Mouse (Mus musculus): ENCODE results near the gene Zbed4. TPM values are rescaled to one million over a fixed set of nuclear protein-coding genes. Genes with fewer than 3 reads are reported as not detected.
"Not testable (repeated sequence)": the region's sequence is repeated elsewhere in the genome, so short reads cannot be mapped to it uniquely, and the experiment has no call there.

The Zbed4 gene
- 23.1 and 23.8 TPM in 2 replicates for polyA plus RNA-seq (2015; fragmentation: Nextera tagmentation; extraction: Ambion mirVana)

DNA sequence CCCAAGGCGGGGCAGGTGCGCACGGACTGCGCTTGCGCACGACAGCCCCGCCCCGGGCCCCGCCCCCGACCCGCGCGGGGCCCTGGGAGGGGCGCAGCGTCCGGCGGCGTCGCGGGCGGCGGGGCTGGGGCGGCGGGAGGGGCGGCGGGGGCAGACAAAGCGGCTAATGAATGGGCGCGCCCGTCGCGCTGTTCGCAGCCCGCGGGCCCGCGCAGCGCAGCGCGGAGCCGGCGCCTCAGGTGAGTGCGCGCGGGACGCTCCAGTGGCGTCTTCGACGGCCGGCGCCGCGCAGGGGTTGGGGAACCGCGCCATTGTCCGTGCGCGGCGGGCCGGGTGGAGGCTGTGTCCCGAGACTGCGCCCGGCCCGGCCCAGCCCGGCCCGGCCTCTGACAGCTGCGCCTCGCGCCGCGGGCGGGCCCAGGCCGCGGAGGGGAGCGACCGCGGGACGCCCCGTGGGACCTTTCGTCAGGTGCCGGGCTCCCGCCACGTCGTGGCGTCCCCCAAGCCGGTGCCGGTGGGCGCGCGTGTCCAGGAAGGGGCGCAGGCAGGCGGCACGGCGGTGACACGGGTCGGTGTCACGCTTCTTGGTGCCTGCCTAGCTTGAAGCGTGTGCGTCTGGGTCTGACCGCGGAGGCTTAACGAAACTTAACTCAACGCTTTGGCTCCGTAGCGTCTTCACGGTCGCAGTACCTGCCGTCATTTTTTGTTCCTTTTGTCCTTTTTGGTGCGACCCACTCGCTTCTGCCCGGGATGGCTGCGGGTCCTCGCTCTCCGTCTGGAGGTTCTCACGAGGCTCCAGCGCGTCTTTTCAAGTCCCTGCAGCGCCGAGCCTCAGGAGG, at the start of gene Zbed4:
Zbed4 (plus strand) TSS at position 97 of the 839 bp plus-strand sequence.
- H3K27me3 ChIP-seq (replicated peaks; ENCODE audit: control insufficient read depth, insufficient read depth, low read length) = no peaks in the 10 kb centered on the region
- peak within 1 kb of the TSS; percentile 95 for H3K4me2 ChIP-seq (ENCODE audit: low read length)
- H3K9ac ChIP-seq (replicated peaks; ENCODE audit: low read depth, low read length) = peak within 1 kb of the TSS; percentile 90
- no peaks in the 10 kb centered on the region for H3K9me3 ChIP-seq (ENCODE audit: control insufficient read depth, low read length)
- peak within 1 kb of the TSS; percentile 87 for H3K4me3 ChIP-seq (replicated peaks; ENCODE audit: low read length)
- H3K4me1 ChIP-seq (replicated peaks; ENCODE audit: control insufficient read depth, insufficient read depth, low read length) = peaks cover 24% of the 10 kb centered on the region
- WGBS = under 1% methylated on average over 76 of the region's 119 CpGs
- H3K36me3 ChIP-seq (ENCODE audit: control insufficient read depth, insufficient read depth) = no peaks in the 10 kb centered on the region; the same call in 1 of the 2 replicates
- peak within 1 kb of the TSS; percentile 87 for H3K27ac ChIP-seq (ENCODE audit: low read length)
- ATAC-seq = peak; percentile 66

- H3K4me1 ChIP-seq (replicated peaks; ENCODE audit: control insufficient read depth, insufficient read depth, low read length) = peaks cover 6% of the 10 kb centered on the region
- ATAC-seq = no peak
- no peak overlapping the region for H3K27ac ChIP-seq (ENCODE audit: low read length)
- 41% methylated on average over 3 of the region's 3 CpGs for WGBS
- H3K36me3 ChIP-seq (ENCODE audit: control insufficient read depth, insufficient read depth) = peaks cover 36% of the 10 kb centered on the region
- no peak overlapping the region for H3K4me2 ChIP-seq (ENCODE audit: low read length)
- no peak overlapping the region for H3K4me3 ChIP-seq (replicated peaks; ENCODE audit: low read length)
- no peaks in the 10 kb centered on the region for H3K27me3 ChIP-seq (replicated peaks; ENCODE audit: control insufficient read depth, insufficient read depth, low read length)
- H3K9ac ChIP-seq (replicated peaks; ENCODE audit: low read depth, low read length) = no peak overlapping the region
- no peaks in the 10 kb centered on the region for H3K9me3 ChIP-seq (ENCODE audit: control insufficient read depth, low read length)
Measured at GRCm38 (mm10) chr15:88702501-88702900, 49.0 kb upstream of the Zbed4 start.

DNA sequence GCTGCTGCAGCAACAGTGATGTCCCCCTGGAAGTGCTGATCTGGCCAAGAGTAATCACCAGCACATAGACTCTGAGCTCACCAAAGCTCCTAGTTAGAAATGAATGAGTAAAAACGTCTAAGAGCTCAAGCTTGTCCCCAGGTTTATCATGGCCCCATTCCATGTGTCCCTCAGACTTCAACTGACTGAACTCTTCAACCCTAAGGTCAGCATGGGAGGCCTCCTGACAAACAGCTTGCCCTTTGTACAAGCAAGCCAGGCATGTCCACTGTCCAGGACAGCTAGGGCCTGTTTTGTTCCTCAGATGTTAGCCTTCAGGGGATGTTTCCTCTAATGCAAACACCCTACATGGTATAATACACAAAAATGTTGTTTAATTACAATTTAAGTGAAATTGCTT, 47.2 kb upstream of the Zbed4 start:
- H3K9me3 ChIP-seq (ENCODE audit: control insufficient read depth, low read length) = no peaks in the 10 kb centered on the region
- H3K27ac ChIP-seq (ENCODE audit: low read length) = no peak overlapping the region
- H3K4me3 ChIP-seq (replicated peaks; ENCODE audit: low read length) = no peak overlapping the region
- H3K27me3 ChIP-seq (replicated peaks; ENCODE audit: control insufficient read depth, insufficient read depth, low read length) = no peaks in the 10 kb centered on the region
- 50% methylated on average over 1 of the region's 1 CpGs for WGBS
- peaks cover 6% of the 10 kb centered on the region for H3K4me1 ChIP-seq (replicated peaks; ENCODE audit: control insufficient read depth, insufficient read depth, low read length)
- H3K9ac ChIP-seq (replicated peaks; ENCODE audit: low read depth, low read length) = no peak overlapping the region
- no peak overlapping the region for H3K4me2 ChIP-seq (ENCODE audit: low read length)
- peaks cover 43% of the 10 kb centered on the region for H3K36me3 ChIP-seq (ENCODE audit: control insufficient read depth, insufficient read depth)
- no peak for ATAC-seq

GRCm38 (mm10) chr15:88706320-88706719, 45.1 kb upstream of the Zbed4 start:
- Histone ChIP-seq H3K9ac (replicated peaks; ENCODE audit: low read depth, low read length) (no peak overlapping the region), H3K27me3 (replicated peaks; ENCODE audit: control insufficient read depth, insufficient read depth, low read length) (no peaks in the 10 kb centered on the region), H3K9me3 (ENCODE audit: control insufficient read depth, low read length) (no peaks in the 10 kb centered on the region), H3K4me1 (replicated peaks; ENCODE audit: control insufficient read depth, insufficient read depth, low read length) (no peaks in the 10 kb centered on the region), H3K36me3 (ENCODE audit: control insufficient read depth, insufficient read depth) (peaks cover 42% of the 10 kb centered on the region), H3K27ac (ENCODE audit: low read length) (no peak overlapping the region), H3K4me3 (replicated peaks; ENCODE audit: low read length) (no peak overlapping the region), H3K4me2 (ENCODE audit: low read length) (no peak overlapping the region)
- 91% methylated on average over 6 of the region's 6 CpGs for whole genome bisulfite sequencing
- ATAC-seq = no peak

DNA sequence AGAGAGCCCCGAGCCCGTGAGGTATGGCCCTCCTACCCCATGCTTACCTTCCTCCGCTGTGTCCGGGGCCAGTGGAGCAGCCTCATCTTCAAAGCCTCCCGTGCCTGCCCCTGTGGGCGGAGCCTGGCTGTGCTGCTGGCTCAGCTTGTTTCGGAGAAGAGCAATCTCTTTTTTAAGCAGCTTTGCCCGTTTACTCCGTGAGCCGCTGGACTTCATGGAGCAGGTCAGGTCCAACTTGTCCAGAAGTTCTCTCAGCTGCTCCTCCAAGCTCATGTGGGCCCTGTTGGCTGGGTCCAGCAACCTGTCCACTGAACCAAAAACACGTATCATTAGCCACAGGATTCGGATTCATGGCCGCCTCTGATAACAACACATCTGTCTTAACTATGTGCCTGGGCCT, 44.5 kb upstream of the Zbed4 start:
- not testable (repeated sequence) for H3K27me3 ChIP-seq (replicated peaks; ENCODE audit: control insufficient read depth, insufficient read depth, low read length); H3K27ac ChIP-seq (ENCODE audit: low read length); H3K4me1 ChIP-seq (replicated peaks; ENCODE audit: control insufficient read depth, insufficient read depth, low read length); ATAC-seq; H3K9ac ChIP-seq (replicated peaks; ENCODE audit: low read depth, low read length); H3K9me3 ChIP-seq (ENCODE audit: control insufficient read depth, low read length); H3K4me3 ChIP-seq (replicated peaks; ENCODE audit: low read length); H3K4me2 ChIP-seq (ENCODE audit: low read length)
- 78% methylated on average over 13 of the region's 13 CpGs for WGBS
- H3K36me3 ChIP-seq (ENCODE audit: control insufficient read depth, insufficient read depth) = peaks cover 47% of the 10 kb centered on the region

- ATAC-seq = no peak
- H3K36me3 ChIP-seq (ENCODE audit: control insufficient read depth, insufficient read depth) = peaks cover 59% of the 10 kb centered on the region
- no peak overlapping the region for H3K27ac ChIP-seq (ENCODE audit: low read length)
- no peak overlapping the region for H3K4me2 ChIP-seq (ENCODE audit: low read length)
- no peak overlapping the region for H3K9ac ChIP-seq (replicated peaks; ENCODE audit: low read depth, low read length)
- H3K4me1 ChIP-seq (replicated peaks; ENCODE audit: control insufficient read depth, insufficient read depth, low read length) = no peaks in the 10 kb centered on the region
- H3K4me3 ChIP-seq (replicated peaks; ENCODE audit: low read length) = no peak overlapping the region
- no peaks in the 10 kb centered on the region for H3K9me3 ChIP-seq (ENCODE audit: control insufficient read depth, low read length)
- 91% methylated on average over 5 of the region's 5 CpGs for WGBS
- H3K27me3 ChIP-seq (replicated peaks; ENCODE audit: control insufficient read depth, insufficient read depth, low read length) = no peaks in the 10 kb centered on the region
Measured at GRCm38 (mm10) chr15:88708204-88708603, 43.3 kb upstream of the Zbed4 start.

DNA sequence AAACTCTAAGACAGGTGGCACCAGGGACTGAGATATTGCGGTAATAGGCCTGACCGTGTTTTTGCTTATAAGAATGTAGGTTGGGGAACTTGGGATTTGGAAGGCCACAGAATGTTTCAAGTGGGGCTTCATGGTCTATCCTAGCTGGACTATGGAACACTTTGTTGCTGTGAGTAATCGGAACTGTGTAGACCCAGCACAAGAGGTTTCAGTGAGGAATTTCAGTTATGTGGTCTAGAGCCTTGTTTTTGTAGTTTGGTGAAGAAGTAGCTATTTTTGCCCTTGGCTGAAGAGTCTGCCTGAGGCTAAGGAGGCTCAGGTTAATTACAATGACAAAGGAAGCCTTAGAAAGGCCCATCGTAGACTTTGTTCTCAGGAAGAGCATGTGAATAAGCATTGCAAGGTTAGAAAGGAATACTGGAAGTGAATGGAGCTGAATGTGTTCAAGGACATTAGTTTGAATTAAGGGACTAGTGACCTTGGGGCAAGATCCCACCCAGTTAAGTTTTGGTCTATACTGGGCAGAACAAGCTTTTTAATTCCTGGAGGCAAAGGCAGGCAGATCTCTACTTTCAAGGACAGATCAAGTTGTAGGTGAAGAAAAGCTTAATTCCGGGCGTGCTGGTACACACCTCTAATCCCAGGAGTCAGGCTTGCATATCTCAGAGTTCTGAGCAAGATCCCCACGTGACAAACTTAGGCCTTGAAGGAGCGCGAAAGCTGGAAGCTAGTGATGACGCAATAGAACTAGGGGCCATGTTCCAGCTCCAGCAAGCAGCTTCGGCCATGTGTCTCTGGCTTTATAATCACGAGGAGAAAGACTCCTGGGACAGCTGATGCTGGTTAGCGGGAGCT, 42.6 kb upstream of the Zbed4 start:
- H3K27ac ChIP-seq (ENCODE audit: low read length) = no peak overlapping the region
- H3K36me3 ChIP-seq (ENCODE audit: control insufficient read depth, insufficient read depth) = peaks cover 59% of the 10 kb centered on the region
- no peak overlapping the region for H3K9ac ChIP-seq (replicated peaks; ENCODE audit: low read depth, low read length)
- no peak overlapping the region for H3K4me2 ChIP-seq (ENCODE audit: low read length)
- no peak for ATAC-seq
- WGBS = 77% methylated on average over 13 of the region's 13 CpGs
- no peak overlapping the region for H3K4me3 ChIP-seq (replicated peaks; ENCODE audit: low read length)
- H3K4me1 ChIP-seq (replicated peaks; ENCODE audit: control insufficient read depth, insufficient read depth, low read length) = no peaks in the 10 kb centered on the region
- no peaks in the 10 kb centered on the region for H3K9me3 ChIP-seq (ENCODE audit: control insufficient read depth, low read length)
- no peaks in the 10 kb centered on the region for H3K27me3 ChIP-seq (replicated peaks; ENCODE audit: control insufficient read depth, insufficient read depth, low read length)

DNA sequence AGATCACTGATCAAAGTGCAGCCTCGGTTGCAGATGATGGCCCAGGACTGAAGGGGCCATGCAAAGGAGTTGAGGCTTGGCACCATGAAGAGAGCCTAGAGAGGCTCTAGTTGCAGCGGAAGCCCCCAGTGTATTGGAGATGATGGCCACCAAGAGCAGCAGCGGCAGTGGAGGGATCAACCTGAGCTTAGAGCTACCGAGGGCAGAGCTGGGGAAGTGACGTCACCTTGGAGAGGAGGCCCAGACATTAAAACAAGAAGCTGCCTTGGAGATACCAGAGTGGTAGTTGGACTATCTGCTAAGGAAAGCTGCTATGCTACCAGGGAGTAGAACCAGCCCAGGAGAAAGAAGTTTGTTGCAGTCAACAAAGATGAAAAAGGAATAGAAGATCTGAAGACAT, 41.6 kb upstream of the Zbed4 start:
- H3K4me3 ChIP-seq (replicated peaks; ENCODE audit: low read length) = no peak overlapping the region
- WGBS = 93% methylated on average over 5 of the region's 5 CpGs
- ATAC-seq = no peak
- no peak overlapping the region for H3K27ac ChIP-seq (ENCODE audit: low read length)
- H3K27me3 ChIP-seq (replicated peaks; ENCODE audit: control insufficient read depth, insufficient read depth, low read length) = no peaks in the 10 kb centered on the region
- no peaks in the 10 kb centered on the region for H3K4me1 ChIP-seq (replicated peaks; ENCODE audit: control insufficient read depth, insufficient read depth, low read length)
- no peak overlapping the region for H3K9ac ChIP-seq (replicated peaks; ENCODE audit: low read depth, low read length)
- no peak overlapping the region for H3K4me2 ChIP-seq (ENCODE audit: low read length)
- H3K9me3 ChIP-seq (ENCODE audit: control insufficient read depth, low read length) = no peaks in the 10 kb centered on the region
- H3K36me3 ChIP-seq (ENCODE audit: control insufficient read depth, insufficient read depth) = peaks cover 55% of the 10 kb centered on the region

DNA sequence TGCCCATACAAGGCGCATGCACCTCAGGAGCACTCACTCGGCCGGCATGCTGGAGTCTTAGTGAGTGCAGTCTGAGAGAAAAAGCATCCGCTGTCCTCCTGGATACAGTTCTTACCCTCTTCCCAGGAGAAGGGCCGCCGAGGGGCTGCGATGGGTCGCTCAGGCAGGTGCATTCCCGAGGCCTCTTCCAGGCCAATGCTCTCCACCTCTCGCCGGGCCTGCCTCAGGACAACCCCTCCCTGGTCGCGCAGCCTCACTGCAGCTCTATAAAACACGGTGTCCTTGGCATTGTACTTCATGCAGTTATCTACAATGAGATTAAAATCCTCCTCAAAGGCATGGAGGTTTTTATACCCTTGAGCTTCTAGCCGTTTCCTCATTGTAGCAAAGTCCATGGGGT, 39.0 kb upstream of the Zbed4 start:
- Histone ChIP-seq H3K4me3 (replicated peaks; ENCODE audit: low read length) (no peak overlapping the region), H3K9ac (replicated peaks; ENCODE audit: low read depth, low read length) (no peak overlapping the region), H3K4me2 (ENCODE audit: low read length) (no peak overlapping the region), H3K4me1 (replicated peaks; ENCODE audit: control insufficient read depth, insufficient read depth, low read length) (no peaks in the 10 kb centered on the region), H3K36me3 (ENCODE audit: control insufficient read depth, insufficient read depth) (peaks cover 46% of the 10 kb centered on the region), H3K9me3 (ENCODE audit: control insufficient read depth, low read length) (no peaks in the 10 kb centered on the region), H3K27me3 (replicated peaks; ENCODE audit: control insufficient read depth, insufficient read depth, low read length) (no peaks in the 10 kb centered on the region), H3K27ac (ENCODE audit: low read length) (no peak overlapping the region)
- WGBS = 96% methylated on average over 15 of the region's 15 CpGs
- ATAC-seq = no peak

Measured in forebrain, embryonic 16.5 days (tissue).